Mouse (Mus musculus) testis, postnatal 10 days (tissue): Measurements from ENCODE around the gene Habp2.

Experiments used
- DNase-seq: peaks from one replicate; pipeline ENCODE4 v3.0.0; 2021; ENCODE audit warnings: low spot score

Habp2 gene

DNA sequence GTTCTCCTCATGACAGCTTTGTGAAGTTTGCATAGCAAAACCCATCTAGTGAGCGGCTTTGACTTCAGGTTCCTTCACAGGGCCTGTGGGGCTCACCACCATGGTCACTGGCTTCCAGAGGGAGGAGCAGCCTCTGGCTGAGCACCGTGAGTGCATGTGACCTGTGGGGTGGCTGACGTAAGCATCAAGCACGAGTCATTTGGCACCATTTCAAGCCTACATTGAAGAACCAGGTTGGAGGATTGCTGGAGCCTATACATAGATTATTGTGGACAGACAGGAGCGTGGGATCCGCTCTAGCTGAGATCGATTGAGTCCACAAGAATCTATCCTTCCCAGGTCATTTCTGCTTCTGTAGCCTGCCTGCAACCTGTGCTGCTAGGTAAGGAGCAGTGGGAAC is at the start of gene Habp2:
TSS of gene Habp2 (plus strand) at position 272 of the 400 bp plus-strand sequence.
- DNase-seq = no peak

DNA sequence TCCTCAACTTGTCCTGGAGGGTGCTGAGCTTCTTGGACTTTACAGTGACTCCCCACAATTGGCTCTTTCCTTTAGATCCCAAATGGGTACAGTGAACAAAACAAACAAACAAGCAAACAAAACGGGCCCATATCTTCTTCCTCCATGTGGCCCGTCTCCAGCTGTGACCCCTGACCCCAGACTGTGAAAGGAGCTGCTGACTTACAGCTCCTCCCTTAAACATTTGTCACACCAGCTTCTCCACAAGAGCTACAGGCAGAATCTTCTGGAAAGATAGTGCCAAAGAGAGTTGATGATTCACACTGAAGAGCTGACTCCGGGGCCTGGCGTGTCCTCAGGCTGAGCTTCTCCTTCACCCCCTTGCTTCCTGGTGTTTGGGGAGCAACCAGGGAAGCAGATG is 48.4 kb upstream of the Habp2 start:
- DNase-seq = no peak

DNA sequence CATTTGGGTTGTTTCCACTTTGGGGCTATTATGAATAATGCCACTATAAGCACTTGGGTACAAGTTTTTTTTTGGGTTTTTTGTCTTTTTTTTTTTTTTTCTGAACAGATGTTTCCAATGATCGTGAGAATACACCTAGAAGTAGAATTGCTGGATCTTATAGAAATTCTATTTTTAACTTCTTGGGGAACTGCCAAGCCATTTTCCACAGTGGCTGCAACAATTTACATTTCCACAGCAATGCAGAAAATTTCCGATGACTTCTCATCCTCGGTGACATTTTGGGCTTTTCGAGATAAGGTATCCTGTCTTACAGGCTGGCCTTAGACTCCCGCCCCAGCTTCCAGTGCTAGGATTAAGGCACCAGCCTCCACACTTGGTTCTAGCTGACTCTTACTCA is 41.7 kb upstream of the Habp2 start:
- no peak for DNase-seq

DNA sequence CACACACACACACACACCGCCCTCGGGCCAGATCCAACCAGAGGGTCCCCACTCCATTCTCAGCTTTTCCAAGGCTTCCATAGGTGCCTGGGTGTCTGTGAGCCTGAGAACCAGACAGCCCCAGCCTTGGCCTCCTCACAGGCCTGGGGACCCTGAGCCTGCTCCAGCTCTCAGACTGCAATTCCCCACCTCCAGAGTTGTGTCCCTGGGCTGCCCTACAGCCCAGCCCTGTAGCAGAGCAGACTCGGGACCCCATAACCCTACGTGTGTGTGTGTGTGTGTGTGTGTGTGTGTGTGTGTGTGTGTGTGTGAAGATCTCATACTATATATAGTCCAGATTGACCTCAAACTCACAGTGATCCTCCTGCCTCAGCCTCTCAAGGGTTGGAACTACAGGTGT is 34.1 kb upstream of the Habp2 start:
- no peak for DNase-seq

DNA sequence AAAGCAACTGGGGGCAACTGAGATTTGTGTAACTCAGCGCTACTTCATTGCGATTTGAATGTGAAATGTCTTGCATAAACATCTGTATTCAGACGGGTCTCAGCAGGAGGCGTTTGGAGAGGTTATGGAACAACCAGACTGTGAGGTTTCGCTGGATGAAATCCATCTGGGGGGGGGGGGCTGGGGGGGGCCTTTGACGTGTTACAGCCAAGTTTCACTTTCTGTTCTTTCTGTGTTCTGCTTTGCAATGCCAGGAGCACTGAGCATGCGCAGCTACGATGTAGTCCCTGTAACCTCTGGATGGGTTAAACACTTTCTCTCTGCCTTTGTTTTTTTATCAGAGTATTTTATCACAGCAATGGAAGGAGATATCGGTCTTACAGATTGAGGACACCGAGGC is 33.7 kb upstream of the Habp2 start:
- peak; percentile 50 for DNase-seq

DNA sequence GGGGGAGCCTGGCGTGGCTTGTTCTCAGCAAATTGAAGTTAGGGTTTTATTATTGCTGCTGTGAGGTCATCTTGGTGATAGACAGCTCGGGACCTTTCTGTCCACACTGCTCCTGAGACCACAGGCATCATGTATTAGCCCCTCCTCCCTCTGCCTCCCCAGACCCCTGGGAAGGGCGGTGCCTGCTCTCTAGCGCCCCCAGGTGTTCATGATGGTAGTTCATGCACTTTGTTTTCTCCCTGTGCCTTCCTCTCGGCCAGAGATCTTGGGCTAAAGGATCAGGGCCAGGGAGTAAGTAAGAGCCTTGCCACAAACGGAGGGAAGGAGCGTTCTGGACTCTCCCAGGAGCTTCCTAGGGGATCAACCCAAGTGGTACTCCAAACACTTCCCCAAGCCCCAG is 32.2 kb upstream of the Habp2 start:
- DNase-seq = peak; percentile 78

DNA sequence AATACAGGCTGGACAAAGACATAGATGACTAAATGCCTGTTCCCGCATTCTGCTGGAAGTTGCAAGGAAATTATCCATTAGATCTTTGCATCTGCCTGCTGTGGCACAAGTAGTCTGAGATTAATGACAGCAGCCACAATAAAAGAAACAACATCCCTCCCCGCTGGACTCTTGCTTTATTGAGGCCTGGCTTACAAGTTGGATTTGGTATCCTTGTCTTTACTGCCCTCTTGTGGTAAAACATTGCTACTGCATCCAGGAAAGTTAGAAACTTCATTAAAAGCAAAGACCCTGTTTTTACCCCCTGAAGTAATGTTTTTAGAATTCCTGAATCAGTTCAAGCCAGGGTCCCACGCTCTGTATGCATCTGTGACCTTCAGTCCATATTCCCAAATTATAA is 31.4 kb upstream of the Habp2 start:
- no peak for DNase-seq

DNA sequence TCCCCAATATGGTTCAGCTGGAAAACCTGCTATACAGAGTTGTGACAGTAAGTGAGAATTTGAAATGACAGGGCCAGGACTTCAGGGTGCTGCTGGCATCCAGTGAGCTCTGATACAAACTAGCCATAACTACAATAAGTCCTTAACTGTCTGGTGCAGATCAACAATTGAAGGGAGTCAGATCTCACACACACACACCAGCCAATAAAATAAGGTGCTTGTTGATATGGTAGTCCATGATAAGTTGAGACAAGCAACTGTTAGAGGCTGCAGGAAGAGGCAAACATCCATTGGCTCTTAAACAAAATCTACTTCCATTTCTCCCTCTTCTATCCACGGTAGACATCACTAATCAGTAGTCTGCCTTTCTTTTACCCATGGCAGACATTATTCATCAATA is 30.7 kb upstream of the Habp2 start:
- no peak for DNase-seq

DNA sequence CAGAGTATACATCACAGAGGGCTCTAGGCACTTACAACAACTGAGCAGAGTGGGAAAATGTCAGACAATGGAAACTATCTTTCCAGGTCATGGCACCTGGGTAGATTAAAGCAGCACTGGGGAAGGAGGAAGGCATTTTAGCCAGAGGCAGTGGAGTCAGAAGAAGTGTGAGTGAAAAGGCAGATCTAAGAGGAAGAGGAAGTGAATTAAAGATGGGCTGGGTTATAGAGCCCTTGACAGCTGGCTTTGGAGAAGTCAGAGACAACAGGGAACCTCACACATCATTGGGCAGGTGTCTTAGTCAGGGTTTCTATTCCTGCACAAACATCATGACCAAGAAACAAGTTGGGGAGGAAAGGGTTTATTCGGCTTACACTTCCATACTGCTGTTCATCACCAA is 30.2 kb upstream of the Habp2 start:
- no peak for DNase-seq

DNA sequence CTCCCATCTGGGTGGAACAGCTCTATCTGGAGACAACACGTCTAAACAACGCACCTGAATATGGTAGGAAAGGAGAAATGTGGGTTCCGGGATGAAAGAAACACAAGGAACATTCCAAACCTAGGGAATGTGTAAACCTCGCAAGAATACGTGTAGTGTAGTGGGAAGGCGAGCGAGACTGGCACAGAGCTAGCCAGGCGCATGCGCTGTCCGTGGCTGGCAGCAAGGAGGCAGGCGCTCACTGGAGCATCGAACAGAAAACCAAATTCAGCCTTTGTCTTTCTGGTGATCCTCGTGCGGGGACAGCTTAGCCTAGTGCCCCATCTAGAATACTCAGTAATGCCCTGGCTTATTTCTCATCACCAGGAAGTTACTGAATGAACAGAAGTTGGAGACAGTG is 23.2 kb upstream of the Habp2 start:
- DNase-seq = no peak

DNA sequence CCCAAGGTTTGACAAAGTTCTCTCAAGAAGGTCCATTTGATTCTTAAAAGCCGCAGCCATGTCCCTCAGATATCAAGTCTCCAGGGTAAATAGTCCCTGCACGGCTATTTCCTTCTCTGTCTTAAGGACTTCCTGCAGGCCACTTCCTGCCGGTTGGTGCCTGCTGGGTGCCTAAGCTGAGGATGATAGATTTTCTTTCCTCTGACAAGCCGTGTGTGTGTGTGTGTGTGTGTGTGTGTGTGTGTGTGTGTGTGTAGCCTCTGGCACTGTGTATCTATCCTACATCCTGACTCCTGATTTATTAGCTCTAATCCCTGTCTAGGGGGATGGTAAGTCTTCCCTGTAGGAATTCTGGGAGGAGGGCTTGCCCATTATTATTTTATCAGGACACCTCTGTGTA is 22.8 kb upstream of the Habp2 start:
- DNase-seq = no peak

DNA sequence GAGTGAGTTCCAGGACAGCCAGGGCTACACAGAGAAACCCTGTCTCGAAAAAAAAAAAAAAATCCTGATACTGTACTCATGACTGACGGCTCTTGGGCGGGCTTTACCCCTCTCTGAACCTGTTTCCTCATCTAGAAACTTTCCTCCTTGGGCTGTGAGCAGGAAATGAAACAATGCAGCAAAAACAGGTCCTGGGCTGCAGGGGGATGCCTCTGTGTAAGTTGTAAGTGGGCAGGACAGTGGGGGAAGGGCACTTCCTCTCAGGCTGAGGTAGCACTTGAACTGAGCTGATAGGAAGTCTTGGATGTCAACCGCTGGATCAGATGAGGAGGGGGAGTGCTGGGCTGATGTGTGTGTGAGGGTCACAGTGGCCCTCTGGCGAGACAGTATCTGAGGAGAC is 21.8 kb upstream of the Habp2 start:
- DNase-seq = no peak

DNA sequence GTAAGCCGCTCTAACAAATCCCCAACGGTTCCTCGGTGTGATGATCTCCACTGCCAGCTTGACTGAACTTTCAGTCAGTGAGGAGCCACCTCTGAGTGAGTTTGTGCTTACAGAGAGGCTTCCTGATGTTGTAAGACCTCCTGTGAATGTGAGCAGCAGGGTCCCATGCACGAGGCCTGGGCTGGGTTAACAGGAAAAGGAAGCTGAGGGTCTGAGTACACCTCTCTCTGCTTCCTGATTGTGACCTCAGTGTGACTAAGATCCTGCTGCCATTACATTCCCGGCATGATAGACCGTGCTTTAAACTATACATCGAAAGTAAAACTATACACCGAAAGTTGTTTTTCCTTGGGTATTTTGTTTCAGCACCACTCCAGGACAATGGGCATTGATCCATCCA is 14.9 kb upstream of the Habp2 start:
- no peak for DNase-seq

DNA sequence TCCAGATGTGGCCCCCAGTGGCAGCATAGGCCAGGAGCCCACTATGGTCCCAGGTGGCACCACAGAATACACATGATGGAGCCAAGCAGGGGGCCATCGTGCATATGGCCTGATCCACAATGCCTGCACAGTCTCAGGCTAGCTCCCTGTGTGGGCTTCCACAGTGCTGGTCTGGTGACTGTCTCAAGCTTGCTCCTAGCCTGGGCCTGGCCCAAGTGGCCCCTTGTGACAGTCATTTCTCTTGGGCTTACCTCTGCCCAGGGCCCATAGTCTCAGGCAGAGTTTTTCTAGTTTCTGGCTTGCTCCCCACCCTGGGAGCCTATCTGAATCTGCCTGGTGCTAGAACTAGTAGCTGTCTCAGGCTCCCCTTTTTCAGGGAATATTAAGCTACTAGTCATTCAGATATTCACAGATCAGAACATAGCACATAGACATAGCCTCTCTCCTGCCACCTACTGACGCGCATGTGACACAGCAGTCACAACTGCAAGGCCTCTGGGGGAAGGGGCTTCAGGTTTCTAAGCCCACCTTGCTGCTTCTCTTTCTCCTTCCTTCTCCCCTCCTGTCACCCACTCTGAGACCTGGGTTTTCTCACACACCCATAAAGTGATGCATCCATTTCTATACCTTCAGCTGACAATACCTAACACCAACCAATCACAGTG is 9.7 kb upstream of the Habp2 start:
- DNase-seq = no peak

DNA sequence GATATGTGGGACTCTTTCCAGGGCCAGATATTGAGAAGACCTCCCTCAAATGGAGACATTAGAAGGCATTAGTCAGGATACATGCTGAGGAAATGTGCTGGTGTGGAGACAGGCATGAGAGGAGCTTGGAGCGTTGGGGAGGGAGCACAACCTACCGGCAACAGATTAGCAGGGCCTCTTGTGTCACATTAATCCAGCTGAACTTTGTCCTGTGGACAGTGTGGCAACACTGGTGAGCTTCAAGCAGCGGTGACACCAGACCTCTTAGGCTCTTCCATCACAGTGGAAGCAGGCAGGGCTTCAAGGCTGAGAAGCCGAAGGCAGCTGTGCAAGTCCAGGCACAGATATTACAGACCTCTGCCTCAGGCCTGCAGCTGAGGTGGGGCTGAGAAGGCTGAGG is 9.0 kb upstream of the Habp2 start:
- DNase-seq = no peak

DNA sequence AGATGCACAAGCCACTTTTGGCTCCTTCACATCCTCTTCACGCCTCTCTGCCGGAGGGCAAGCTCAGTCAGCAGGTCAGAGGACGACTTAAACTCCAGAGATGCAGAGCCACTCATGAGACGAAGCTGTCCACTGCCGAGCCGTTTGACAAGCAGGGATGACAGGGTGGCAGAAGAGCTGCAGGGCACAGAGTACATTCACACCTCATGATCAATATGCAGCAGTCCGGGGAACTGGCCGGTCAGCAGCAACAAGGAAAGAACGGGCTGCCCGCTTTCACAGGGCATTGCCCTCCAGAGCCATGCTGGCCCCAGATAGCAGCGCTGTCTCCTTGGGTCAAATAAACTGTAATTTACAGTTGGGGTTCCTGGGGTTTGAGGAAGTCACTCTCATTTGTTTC is 8.6 kb upstream of the Habp2 start:
- no peak for DNase-seq

DNA sequence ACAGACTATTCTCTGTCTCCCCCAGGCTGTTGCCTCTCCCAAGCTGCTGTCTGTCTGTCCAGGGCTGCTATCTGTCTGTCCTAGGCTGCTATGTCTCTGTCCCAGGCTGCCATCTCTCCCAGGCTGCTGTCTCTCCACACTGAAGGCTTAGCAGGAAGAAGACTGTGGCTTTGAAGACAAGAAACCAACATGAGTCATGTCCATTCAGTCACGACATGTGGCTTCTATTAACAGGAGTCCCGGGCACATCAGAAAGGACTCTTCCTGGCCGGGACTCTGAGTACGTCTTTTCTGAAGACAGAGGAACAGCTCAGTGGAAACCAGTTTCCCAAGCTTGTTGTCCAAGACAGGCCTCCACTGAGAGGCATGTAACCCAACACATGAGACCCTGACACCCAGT is 1.7 kb upstream of the Habp2 start:
- no peak for DNase-seq

DNA sequence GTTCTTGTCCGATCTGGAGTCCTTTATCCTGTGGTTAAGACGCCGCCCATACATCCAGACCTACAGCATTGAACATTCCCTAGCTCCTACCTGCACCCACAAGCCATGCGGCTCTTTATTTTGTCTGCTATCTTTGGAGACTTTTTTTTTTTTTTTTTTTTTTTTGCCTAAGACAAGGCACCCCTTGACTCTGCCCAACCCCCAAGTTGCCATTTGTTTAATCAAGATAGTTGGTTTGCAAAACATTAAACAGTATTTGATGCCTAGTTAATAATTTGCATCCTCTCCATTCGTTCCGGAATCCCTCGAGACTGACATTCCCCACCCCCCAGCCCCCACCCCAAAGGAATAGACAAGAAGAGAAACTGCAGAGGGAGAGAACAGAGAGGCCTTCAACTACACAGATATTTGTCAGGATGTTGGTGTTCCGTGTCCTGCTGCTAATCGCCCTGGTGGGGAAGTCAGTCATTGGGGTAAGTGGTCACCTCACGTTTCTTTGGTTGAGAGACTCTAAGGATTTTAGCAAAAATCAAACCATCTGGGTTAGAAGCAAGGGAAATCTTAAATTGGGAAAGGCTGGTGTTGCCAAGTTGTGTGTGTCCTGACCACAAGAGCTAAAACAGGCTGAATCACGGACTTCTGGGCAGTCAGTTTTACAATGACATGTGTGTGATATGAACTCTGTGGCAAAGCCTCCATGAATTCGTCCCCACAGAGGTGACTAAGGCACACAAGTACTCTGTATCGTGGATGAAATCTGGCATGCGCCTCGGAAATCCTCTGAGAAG is 837 bp downstream of the Habp2 start:
- DNase-seq = no peak

DNA sequence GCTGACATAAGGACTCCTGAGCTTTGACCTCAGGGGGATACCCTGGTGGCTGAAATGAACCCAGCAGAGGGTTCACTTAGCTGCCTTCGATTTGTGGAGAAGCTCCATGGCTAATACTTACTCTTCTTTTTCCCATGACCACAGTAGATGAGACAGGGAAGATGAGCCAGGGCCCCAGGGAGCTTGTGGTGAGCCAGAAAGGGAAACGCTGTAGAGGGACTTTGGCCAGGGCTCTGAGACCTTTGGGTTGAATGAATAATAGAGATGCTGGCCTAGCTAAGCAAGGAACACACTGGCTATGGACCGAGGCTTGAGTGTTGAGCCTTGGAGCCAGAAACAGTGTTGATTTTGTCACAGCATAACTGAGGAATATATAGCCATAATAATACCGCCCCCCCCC is 1.5 kb downstream of the Habp2 start:
- DNase-seq = no peak

DNA sequence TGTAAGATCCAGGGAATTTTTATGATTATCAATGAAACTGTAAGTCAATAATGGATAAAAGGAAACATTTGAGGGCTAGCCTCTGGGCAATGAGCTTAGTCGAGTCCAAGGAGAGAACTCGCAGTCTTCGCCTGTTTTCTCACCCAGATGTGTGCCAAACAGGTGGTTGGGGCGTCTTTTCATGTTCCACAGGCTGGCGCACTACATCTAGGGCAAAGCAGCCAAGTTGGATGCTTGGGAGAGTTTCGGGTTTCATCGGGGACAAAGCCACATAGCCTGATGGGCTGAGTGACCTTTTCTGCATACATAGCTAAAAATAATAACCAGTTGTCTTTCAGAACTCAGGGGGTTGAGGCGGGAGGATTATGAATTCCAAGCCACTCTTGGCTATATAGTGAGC is 2.7 kb downstream of the Habp2 start:
- no peak for DNase-seq

DNA sequence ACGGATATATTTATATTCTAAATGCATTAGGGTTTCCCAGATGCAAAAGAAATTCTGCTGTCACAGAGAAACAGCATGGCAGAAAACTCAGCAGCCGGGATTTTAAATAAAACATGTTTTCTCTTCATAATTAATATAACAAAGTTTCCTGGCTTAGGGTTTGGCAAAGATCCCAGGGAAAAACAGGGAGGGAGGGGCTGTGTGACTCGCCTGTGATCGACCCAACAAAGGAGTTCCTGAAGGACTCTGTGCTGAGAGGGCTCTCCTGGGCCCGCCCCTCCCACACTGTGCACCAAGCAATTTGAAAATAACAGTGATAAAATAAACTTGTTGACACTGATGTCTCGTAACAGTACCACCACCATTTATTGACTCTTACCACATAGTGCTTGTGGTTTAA is 5.0 kb downstream of the Habp2 start:
- peak; percentile 47 for DNase-seq

DNA sequence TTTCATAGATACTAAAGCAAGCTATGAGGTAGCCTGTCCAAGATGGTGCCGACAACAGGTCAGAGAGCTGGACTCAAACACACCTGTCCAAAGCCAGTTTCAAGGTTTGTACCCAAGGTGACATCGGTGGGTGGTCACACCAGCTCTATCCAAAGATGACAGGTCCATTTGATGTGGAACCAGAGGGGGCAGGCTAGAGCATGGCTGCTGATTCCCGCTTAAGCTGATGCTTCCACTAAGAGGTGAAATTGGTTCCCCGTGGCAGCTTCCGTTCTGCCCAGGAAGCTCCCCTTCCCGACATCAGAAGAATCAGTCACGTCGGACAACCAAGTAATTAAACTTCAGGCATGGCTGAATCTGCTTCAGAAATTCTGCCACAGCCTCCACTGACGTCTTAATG is 5.4 kb downstream of the Habp2 start:
- DNase-seq = peak; percentile 47

DNA sequence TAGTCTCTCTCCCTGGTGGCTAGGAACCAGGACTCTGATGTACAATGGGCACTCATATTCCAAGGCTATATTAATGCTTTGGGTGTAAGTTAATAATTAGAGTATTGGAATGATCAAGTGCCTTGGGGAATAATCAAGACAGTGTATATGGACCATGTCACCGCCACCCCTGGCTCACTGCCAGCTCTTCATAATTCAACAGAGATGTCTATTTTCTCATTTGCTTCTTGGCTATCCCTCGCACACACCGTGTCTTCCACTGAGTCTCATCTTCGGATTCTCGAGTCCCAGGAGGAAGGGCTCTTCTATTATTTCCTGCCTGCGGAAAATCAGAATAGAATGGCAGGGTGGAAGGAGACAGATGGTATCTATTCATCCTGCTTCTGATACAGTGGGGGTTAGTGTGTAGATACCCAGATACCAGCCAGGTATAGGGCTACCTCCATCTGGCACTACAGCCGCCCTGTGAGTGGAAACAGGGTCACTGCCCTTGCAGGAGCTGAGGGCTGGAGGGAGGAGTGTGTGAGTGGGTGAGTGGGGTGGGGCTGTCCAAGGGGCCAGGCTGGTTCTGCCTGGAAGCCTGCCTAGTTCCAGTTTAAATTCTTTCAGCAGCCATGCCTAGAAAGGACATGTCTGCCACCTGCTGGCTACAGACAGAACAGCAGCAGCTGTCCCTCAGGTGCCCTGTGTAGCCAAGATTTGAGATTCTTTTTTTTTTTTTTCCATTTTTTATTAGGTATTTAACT is 7.9 kb downstream of the Habp2 start:
- peak; percentile 85 for DNase-seq
